Mouse (Mus musculus): ENCODE data around the gene Tmem201. TPM values are rescaled to one million over a fixed set of nuclear protein-coding genes. Genes with fewer than 3 reads are reported as not detected.

The Tmem201 gene
- total and polyA plus RNA-seq, 2 experiments, result 6.5 to 25.2 TPM

- H3K9ac ChIP-seq (ENCODE audit: low read depth, low read length), result no peak overlapping the region
- TF ChIP-seq POLR2A (IDR thresholded peaks at IDR 0.05; ENCODE audit: extremely low read depth, insufficient read depth, low read length) (no peak), CTCF (IDR thresholded peaks at IDR 0.05; ENCODE audit: low read depth, low read length) (no peak)
- H3K36me3 ChIP-seq (ENCODE audit: control insufficient read depth, insufficient read depth, low read length), result no peaks in the 10 kb centered on the region
- DNase-seq (ENCODE audit: extremely low read depth, low read depth, low spot score), result no peak
- H3K27me3 ChIP-seq (ENCODE audit: control insufficient read depth, insufficient read depth, low read length), result no peaks in the 10 kb centered on the region
- no peak overlapping the region for H3K4me3 ChIP-seq (ENCODE audit: insufficient read depth, low read depth, low read length)
- no peak overlapping the region for H3K27ac ChIP-seq (replicated peaks; ENCODE audit: insufficient read depth, low read depth, low read length)
- WGBS, result 94% methylated on average over 12 of the region's 12 CpGs
- no peaks in the 10 kb centered on the region for H3K4me1 ChIP-seq (ENCODE audit: control insufficient read depth, insufficient read depth, low read length)
- H3K79me2 ChIP-seq (ENCODE audit: control insufficient read depth, insufficient read depth, low read length), result peaks cover 4% of the 10 kb centered on the region; the same call in 1 of the 2 replicates
Observed at GRCm38 (mm10) chr4:149723021-149723390, 14.8 kb downstream of the Tmem201 start.

- no peaks in the 10 kb centered on the region for H3K27me3 ChIP-seq (ENCODE audit: control insufficient read depth, insufficient read depth, low read length)
- no peak for DNase-seq (ENCODE audit: extremely low read depth, low read depth, low spot score)
- H3K36me3 ChIP-seq (ENCODE audit: control insufficient read depth, insufficient read depth, low read length), result no peaks in the 10 kb centered on the region
- TF ChIP-seq CTCF (IDR thresholded peaks at IDR 0.05; ENCODE audit: low read depth, low read length) (no peak), POLR2A (IDR thresholded peaks at IDR 0.05; ENCODE audit: extremely low read depth, insufficient read depth, low read length) (no peak)
- 92% methylated on average over 24 of the region's 24 CpGs for WGBS
- no peaks in the 10 kb centered on the region for H3K4me1 ChIP-seq (ENCODE audit: control insufficient read depth, insufficient read depth, low read length)
- H3K79me2 ChIP-seq (ENCODE audit: control insufficient read depth, insufficient read depth, low read length), result peaks cover 4% of the 10 kb centered on the region; the same call in 1 of the 2 replicates
- no peak overlapping the region for H3K27ac ChIP-seq (replicated peaks; ENCODE audit: insufficient read depth, low read depth, low read length)
- H3K9ac ChIP-seq (ENCODE audit: low read depth, low read length), result no peak overlapping the region
- H3K4me3 ChIP-seq (ENCODE audit: insufficient read depth, low read depth, low read length), result no peak overlapping the region
Observed at GRCm38 (mm10) chr4:149722104-149723020, 15.5 kb downstream of the Tmem201 start.

- peaks cover 4% of the 10 kb centered on the region; the same call in 1 of the 2 replicates for H3K79me2 ChIP-seq (ENCODE audit: control insufficient read depth, insufficient read depth, low read length)
Observed at GRCm38 (mm10) chr4:149721163-149721562, 16.7 kb downstream of the Tmem201 start.

GRCm38 (mm10) chr4:149719686-149720085 is 18.2 kb downstream of the Tmem201 start:
- Histone ChIP-seq H3K4me1 (ENCODE audit: control insufficient read depth, insufficient read depth, low read length) (no peaks in the 10 kb centered on the region), H3K4me3 (ENCODE audit: insufficient read depth, low read depth, low read length) (no peak overlapping the region), H3K27me3 (ENCODE audit: control insufficient read depth, insufficient read depth, low read length) (no peaks in the 10 kb centered on the region), H3K9ac (ENCODE audit: low read depth, low read length) (no peak overlapping the region), H3K27ac (replicated peaks; ENCODE audit: insufficient read depth, low read depth, low read length) (no peak overlapping the region), H3K36me3 (ENCODE audit: control insufficient read depth, insufficient read depth, low read length) (no peaks in the 10 kb centered on the region), H3K79me2 (ENCODE audit: control insufficient read depth, insufficient read depth, low read length) (no peaks in the 10 kb centered on the region)
- WGBS, result 77% methylated on average over 6 of the region's 6 CpGs
- DNase-seq (ENCODE audit: extremely low read depth, low read depth, low spot score), result peak; percentile 38
- peak; percentile 47 for TF ChIP-seq CTCF (IDR thresholded peaks at IDR 0.05; ENCODE audit: low read depth, low read length)
- no peak for TF ChIP-seq POLR2A (IDR thresholded peaks at IDR 0.05; ENCODE audit: extremely low read depth, insufficient read depth, low read length)

More at GRCm38 (mm10) chr4:149721163-149721562, 16.7 kb downstream of the Tmem201 start:
- no peaks in the 10 kb centered on the region for H3K4me1 ChIP-seq (ENCODE audit: control insufficient read depth, insufficient read depth, low read length)
- no peak overlapping the region for H3K27ac ChIP-seq (replicated peaks; ENCODE audit: insufficient read depth, low read depth, low read length)
- no peak for TF ChIP-seq POLR2A (IDR thresholded peaks at IDR 0.05; ENCODE audit: extremely low read depth, insufficient read depth, low read length)
- TF ChIP-seq CTCF (IDR thresholded peaks at IDR 0.05; ENCODE audit: low read depth, low read length), result no peak
- no peak overlapping the region for H3K9ac ChIP-seq (ENCODE audit: low read depth, low read length)
- DNase-seq (ENCODE audit: extremely low read depth, low read depth, low spot score), result no peak
- WGBS, result 93% methylated on average over 8 of the region's 8 CpGs
- H3K27me3 ChIP-seq (ENCODE audit: control insufficient read depth, insufficient read depth, low read length), result no peaks in the 10 kb centered on the region
- no peak overlapping the region for H3K4me3 ChIP-seq (ENCODE audit: insufficient read depth, low read depth, low read length)
- no peaks in the 10 kb centered on the region for H3K36me3 ChIP-seq (ENCODE audit: control insufficient read depth, insufficient read depth, low read length)

- Histone ChIP-seq H3K36me3 (ENCODE audit: control insufficient read depth, insufficient read depth, low read length) (no peaks in the 10 kb centered on the region), H3K9ac (ENCODE audit: low read depth, low read length) (no peak overlapping the region), H3K27ac (replicated peaks; ENCODE audit: insufficient read depth, low read depth, low read length) (no peak overlapping the region), H3K79me2 (ENCODE audit: control insufficient read depth, insufficient read depth, low read length) (no peaks in the 10 kb centered on the region), H3K4me3 (ENCODE audit: insufficient read depth, low read depth, low read length) (no peak overlapping the region), H3K4me1 (ENCODE audit: control insufficient read depth, insufficient read depth, low read length) (no peaks in the 10 kb centered on the region), H3K27me3 (ENCODE audit: control insufficient read depth, insufficient read depth, low read length) (no peaks in the 10 kb centered on the region)
- no peak for DNase-seq (ENCODE audit: extremely low read depth, low read depth, low spot score)
- TF ChIP-seq POLR2A (IDR thresholded peaks at IDR 0.05; ENCODE audit: extremely low read depth, insufficient read depth, low read length) (no peak), CTCF (IDR thresholded peaks at IDR 0.05; ENCODE audit: low read depth, low read length) (no peak)
- WGBS, result 59% methylated on average over 3 of the region's 3 CpGs
Observed at GRCm38 (mm10) chr4:149714542-149714941, 23.3 kb downstream of the Tmem201 start.

GRCm38 (mm10) chr4:149711955-149712354 is 25.9 kb downstream of the Tmem201 start:
- no peaks in the 10 kb centered on the region for H3K4me1 ChIP-seq (ENCODE audit: control insufficient read depth, insufficient read depth, low read length)
- DNase-seq (ENCODE audit: extremely low read depth, low read depth, low spot score), result no peak
- WGBS, result 37% methylated on average over 7 of the region's 7 CpGs
- no peaks in the 10 kb centered on the region for H3K27me3 ChIP-seq (ENCODE audit: control insufficient read depth, insufficient read depth, low read length)
- no peak overlapping the region for H3K27ac ChIP-seq (replicated peaks; ENCODE audit: insufficient read depth, low read depth, low read length)
- no peaks in the 10 kb centered on the region for H3K79me2 ChIP-seq (ENCODE audit: control insufficient read depth, insufficient read depth, low read length)
- H3K36me3 ChIP-seq (ENCODE audit: control insufficient read depth, insufficient read depth, low read length), result no peaks in the 10 kb centered on the region
- TF ChIP-seq POLR2A (IDR thresholded peaks at IDR 0.05; ENCODE audit: extremely low read depth, insufficient read depth, low read length) (no peak), CTCF (IDR thresholded peaks at IDR 0.05; ENCODE audit: low read depth, low read length) (peak; percentile 88)
- no peak overlapping the region for H3K4me3 ChIP-seq (ENCODE audit: insufficient read depth, low read depth, low read length)
- H3K9ac ChIP-seq (ENCODE audit: low read depth, low read length), result no peak overlapping the region
